Mouse (Mus musculus): Measurements from ENCODE around the gene Nckap5. TPM values are rescaled to one million over a fixed set of nuclear protein-coding genes. Genes with fewer than 3 reads are reported as not detected.

Gene Nckap5
- polyA plus RNA-seq, 1 experiment, result 0.11 TPM

DNA sequence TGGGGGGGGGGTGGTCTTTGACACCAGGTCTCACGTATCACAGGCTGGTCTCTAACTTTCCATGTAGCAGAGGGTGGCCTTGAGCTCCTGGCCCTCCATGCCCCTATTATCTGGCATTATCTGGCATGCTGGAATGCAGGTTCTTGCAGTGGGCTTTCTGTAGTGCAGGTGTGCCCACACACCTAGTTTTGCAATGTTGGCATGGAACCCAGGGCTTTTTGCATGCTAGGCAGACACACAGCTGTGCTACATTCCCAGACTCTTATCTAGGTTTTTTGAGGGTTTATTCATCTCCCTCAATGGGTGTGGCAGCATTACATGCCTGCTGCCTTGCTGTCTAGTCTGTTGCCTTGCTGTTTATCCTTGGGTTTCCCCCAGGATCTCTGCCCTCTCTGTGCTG, 151.3 kb downstream of the Nckap5 start:
- H3K79me2 ChIP-seq (ENCODE audit: control insufficient read depth, insufficient read depth), result no peaks in the 10 kb centered on the region
- no peak overlapping the region for H3ac ChIP-seq (ENCODE audit: control insufficient read depth, insufficient read length)
- TF ChIP-seq MYOD1 (IDR thresholded peaks at IDR 0.05; ENCODE audit: control insufficient read depth in 1 of 3, insufficient read length in 2 of 3, low read depth in 2 of 3) (peak in 2 of 3 experiments; percentile 19 to 65), SRF (IDR thresholded peaks at IDR 0.05; ENCODE audit: control insufficient read depth, insufficient read length, low read depth) (no peak), MYOG (IDR thresholded peaks at IDR 0.05; ENCODE audit: control insufficient read depth in 1 of 3, insufficient read depth in 1 of 3, insufficient read length in 2 of 3, low read depth in 2 of 3) (peak in 1 of 3 experiments; percentile 70)
- no peak overlapping the region for H3K4me3 ChIP-seq
- H3K36me3 ChIP-seq (ENCODE audit: control insufficient read depth, insufficient read depth), result no peaks in the 10 kb centered on the region
- H3K4me2 ChIP-seq (ENCODE audit: low read depth), result no peak overlapping the region
- H3K27me3 ChIP-seq (ENCODE audit: control insufficient read depth, insufficient read depth, insufficient read length), result no peaks in the 10 kb centered on the region

DNA sequence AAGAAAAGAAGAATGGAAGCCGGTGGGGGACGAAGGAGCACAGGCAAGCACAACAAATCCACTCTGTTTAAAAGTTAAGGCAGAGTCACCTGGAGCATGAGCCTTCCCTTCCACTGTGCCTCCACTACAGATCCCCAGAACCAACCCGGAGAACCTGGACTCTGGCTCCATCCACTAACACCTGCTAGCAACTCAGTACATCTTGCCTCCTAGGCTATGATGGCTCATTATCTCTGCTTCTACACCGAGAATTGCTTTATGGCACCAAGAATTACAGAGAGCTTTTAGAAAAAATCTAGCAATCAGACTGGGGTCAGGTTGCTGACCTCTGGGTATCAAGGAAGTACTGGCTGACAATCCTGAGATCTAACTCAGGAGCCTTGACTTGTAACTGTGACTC, 153.3 kb downstream of the Nckap5 start:
- H3K4me3 ChIP-seq, result no peak overlapping the region
- H3K36me3 ChIP-seq (ENCODE audit: control insufficient read depth, insufficient read depth), result no peaks in the 10 kb centered on the region
- H3ac ChIP-seq (ENCODE audit: control insufficient read depth, insufficient read length), result no peak overlapping the region
- no peak overlapping the region for H3K4me2 ChIP-seq (ENCODE audit: low read depth)
- H3K27me3 ChIP-seq (ENCODE audit: control insufficient read depth, insufficient read depth, insufficient read length), result no peaks in the 10 kb centered on the region
- no peaks in the 10 kb centered on the region for H3K79me2 ChIP-seq (ENCODE audit: control insufficient read depth, insufficient read depth)
- TF ChIP-seq REST (IDR thresholded peaks at IDR 0.05; ENCODE audit: insufficient read depth, insufficient read length) (no peak), E2F4 (IDR thresholded peaks at IDR 0.05; ENCODE audit: insufficient read depth) (no peak), USF1 (IDR thresholded peaks at IDR 0.05; ENCODE audit: low read depth) (no peak), TCF12 (IDR thresholded peaks at IDR 0.05; ENCODE audit: insufficient read depth, poor library complexity, severe bottlenecking) (no peak), MYOG (IDR thresholded peaks at IDR 0.05; ENCODE audit: control insufficient read depth in 1 of 3, insufficient read depth in 1 of 3, insufficient read length in 2 of 3, low read depth in 2 of 3) (no peak), TCF3 (IDR thresholded peaks at IDR 0.05; ENCODE audit: insufficient read length, low read depth) (no peak), POLR2AphosphoS2 (IDR thresholded peaks at IDR 0.05; ENCODE audit: insufficient read length, low read depth) (no peak), POLR2A (IDR thresholded peaks at IDR 0.05; ENCODE audit: insufficient read length, low read depth) (no peak), MAX (IDR thresholded peaks at IDR 0.05; ENCODE audit: low read depth) (no peak), SRF (IDR thresholded peaks at IDR 0.05; ENCODE audit: control insufficient read depth, insufficient read length, low read depth) (no peak), MYOD1 (IDR thresholded peaks at IDR 0.05; ENCODE audit: control insufficient read depth in 1 of 3, insufficient read length in 2 of 3, low read depth in 2 of 3) (no peak), CEBPB (IDR thresholded peaks at IDR 0.05; ENCODE audit: insufficient read depth, poor library complexity, severe bottlenecking) (no peak)

DNA sequence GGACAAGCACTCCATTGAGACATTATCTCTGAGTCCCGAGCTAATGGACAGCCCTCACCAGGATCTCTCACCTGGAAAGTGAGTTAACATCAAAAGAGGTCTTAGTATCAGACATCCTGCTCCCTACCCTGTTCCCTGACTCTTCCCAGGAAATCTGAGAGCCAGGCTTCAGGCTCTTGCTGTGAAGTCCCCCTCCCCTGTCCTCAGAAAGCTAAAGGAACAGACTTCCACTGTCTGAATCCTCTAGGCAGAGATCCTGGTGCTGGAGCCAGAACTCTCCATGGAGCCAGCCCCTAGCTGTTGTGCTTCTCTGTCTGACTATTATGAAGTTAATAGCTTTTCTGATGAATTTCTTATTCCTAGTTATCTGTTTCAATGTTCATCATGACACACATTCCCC, 153.8 kb downstream of the Nckap5 start:
- H3K4me3 ChIP-seq, result no peak overlapping the region
- no peak overlapping the region for H3K4me2 ChIP-seq (ENCODE audit: low read depth)
- no peaks in the 10 kb centered on the region for H3K79me2 ChIP-seq (ENCODE audit: control insufficient read depth, insufficient read depth)
- no peaks in the 10 kb centered on the region for H3K27me3 ChIP-seq (ENCODE audit: control insufficient read depth, insufficient read depth, insufficient read length)
- H3ac ChIP-seq (ENCODE audit: control insufficient read depth, insufficient read length), result no peak overlapping the region
- H3K36me3 ChIP-seq (ENCODE audit: control insufficient read depth, insufficient read depth), result no peaks in the 10 kb centered on the region
- TF ChIP-seq E2F4 (IDR thresholded peaks at IDR 0.05; ENCODE audit: insufficient read depth) (no peak), MYOD1 (IDR thresholded peaks at IDR 0.05; ENCODE audit: control insufficient read depth in 1 of 3, insufficient read length in 2 of 3, low read depth in 2 of 3) (no peak), CEBPB (IDR thresholded peaks at IDR 0.05; ENCODE audit: insufficient read depth, poor library complexity, severe bottlenecking) (no peak), USF1 (IDR thresholded peaks at IDR 0.05; ENCODE audit: low read depth) (no peak), REST (IDR thresholded peaks at IDR 0.05; ENCODE audit: insufficient read depth, insufficient read length) (no peak), MAX (IDR thresholded peaks at IDR 0.05; ENCODE audit: low read depth) (no peak), POLR2A (IDR thresholded peaks at IDR 0.05; ENCODE audit: insufficient read length, low read depth) (no peak), MYOG (IDR thresholded peaks at IDR 0.05; ENCODE audit: control insufficient read depth in 1 of 3, insufficient read depth in 1 of 3, insufficient read length in 2 of 3, low read depth in 2 of 3) (no peak), TCF3 (IDR thresholded peaks at IDR 0.05; ENCODE audit: insufficient read length, low read depth) (no peak), SRF (IDR thresholded peaks at IDR 0.05; ENCODE audit: control insufficient read depth, insufficient read length, low read depth) (no peak), POLR2AphosphoS2 (IDR thresholded peaks at IDR 0.05; ENCODE audit: insufficient read length, low read depth) (no peak), TCF12 (IDR thresholded peaks at IDR 0.05; ENCODE audit: insufficient read depth, poor library complexity, severe bottlenecking) (no peak)

DNA sequence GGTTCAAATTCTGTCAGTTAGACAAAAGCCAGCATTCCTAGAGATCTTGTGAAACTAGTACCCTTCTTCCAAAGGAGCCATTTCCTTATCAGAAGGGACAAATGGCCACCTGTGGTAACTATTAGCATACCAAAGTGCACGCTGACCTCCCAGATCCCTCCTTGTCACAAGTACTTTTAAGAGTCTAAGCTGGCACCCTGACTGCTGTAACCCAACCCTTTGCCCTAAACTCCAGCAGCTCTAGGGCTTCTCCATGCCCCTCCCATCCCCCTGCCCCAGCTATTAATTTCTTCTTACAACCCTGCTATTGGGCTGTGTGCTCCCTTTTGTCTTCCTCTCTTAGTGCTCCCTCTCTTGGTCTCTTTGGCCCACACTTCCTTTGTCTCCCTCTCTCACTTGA, 155.5 kb downstream of the Nckap5 start:
- Histone ChIP-seq H3ac (ENCODE audit: control insufficient read depth, insufficient read length) (no peak overlapping the region), H3K36me3 (ENCODE audit: control insufficient read depth, insufficient read depth) (no peaks in the 10 kb centered on the region), H3K4me2 (ENCODE audit: low read depth) (no peak overlapping the region), H3K4me3 (no peak overlapping the region), H3K79me2 (ENCODE audit: control insufficient read depth, insufficient read depth) (no peaks in the 10 kb centered on the region), H3K27me3 (ENCODE audit: control insufficient read depth, insufficient read depth, insufficient read length) (no peaks in the 10 kb centered on the region)
- no peak for TF ChIP-seq TCF3 (IDR thresholded peaks at IDR 0.05; ENCODE audit: insufficient read length, low read depth)
- no peak for TF ChIP-seq POLR2A (IDR thresholded peaks at IDR 0.05; ENCODE audit: insufficient read length, low read depth)
- TF ChIP-seq MAX (IDR thresholded peaks at IDR 0.05; ENCODE audit: low read depth), result no peak
- TF ChIP-seq MYOG (IDR thresholded peaks at IDR 0.05; ENCODE audit: control insufficient read depth in 1 of 3, insufficient read depth in 1 of 3, insufficient read length in 2 of 3, low read depth in 2 of 3), result no peak

DNA sequence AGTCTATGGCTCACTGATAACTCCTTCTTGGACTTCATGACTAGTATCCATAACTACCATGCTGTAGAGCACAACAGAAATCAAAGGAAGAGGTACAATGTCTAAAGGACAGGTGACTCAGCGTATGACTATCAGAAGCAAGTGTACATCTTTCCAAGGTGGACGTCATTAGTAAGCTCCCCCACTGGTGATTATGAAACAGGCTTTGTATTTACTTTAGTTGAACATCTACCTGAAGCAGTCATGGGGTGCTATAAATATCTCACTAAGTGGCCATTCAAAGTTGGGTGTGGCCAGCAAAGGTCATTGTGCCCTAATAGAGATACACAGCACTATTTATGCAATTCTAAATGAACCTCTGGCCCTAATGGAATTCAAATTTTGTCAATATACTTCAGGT, 157.4 kb downstream of the Nckap5 start:
- H3ac ChIP-seq (ENCODE audit: control insufficient read depth, insufficient read length), result no peak overlapping the region
- no peaks in the 10 kb centered on the region for H3K27me3 ChIP-seq (ENCODE audit: control insufficient read depth, insufficient read depth, insufficient read length)
- H3K79me2 ChIP-seq (ENCODE audit: control insufficient read depth, insufficient read depth), result no peaks in the 10 kb centered on the region
- H3K4me3 ChIP-seq, result no peak overlapping the region
- H3K4me2 ChIP-seq (ENCODE audit: low read depth), result no peak overlapping the region
- TF ChIP-seq POLR2AphosphoS2 (IDR thresholded peaks at IDR 0.05; ENCODE audit: insufficient read length, low read depth), result no peak
- TF ChIP-seq MAX (IDR thresholded peaks at IDR 0.05; ENCODE audit: low read depth), result no peak
- no peak for TF ChIP-seq E2F4 (IDR thresholded peaks at IDR 0.05; ENCODE audit: insufficient read depth)
- TF ChIP-seq POLR2A (IDR thresholded peaks at IDR 0.05; ENCODE audit: insufficient read length, low read depth), result no peak
- TF ChIP-seq USF1 (IDR thresholded peaks at IDR 0.05; ENCODE audit: low read depth), result no peak
- no peak for TF ChIP-seq REST (IDR thresholded peaks at IDR 0.05; ENCODE audit: insufficient read depth, insufficient read length)
- no peak for TF ChIP-seq TCF3 (IDR thresholded peaks at IDR 0.05; ENCODE audit: insufficient read length, low read depth)
- TF ChIP-seq MYOG (IDR thresholded peaks at IDR 0.05; ENCODE audit: control insufficient read depth in 1 of 3, insufficient read depth in 1 of 3, insufficient read length in 2 of 3, low read depth in 2 of 3), result no peak
- TF ChIP-seq SRF (IDR thresholded peaks at IDR 0.05; ENCODE audit: control insufficient read depth, insufficient read length, low read depth), result no peak
- TF ChIP-seq TCF12 (IDR thresholded peaks at IDR 0.05; ENCODE audit: insufficient read depth, poor library complexity, severe bottlenecking), result no peak
- TF ChIP-seq MYOD1 (IDR thresholded peaks at IDR 0.05; ENCODE audit: control insufficient read depth in 1 of 3, insufficient read length in 2 of 3, low read depth in 2 of 3), result no peak
- no peak for TF ChIP-seq CEBPB (IDR thresholded peaks at IDR 0.05; ENCODE audit: insufficient read depth, poor library complexity, severe bottlenecking)
- H3K36me3 ChIP-seq (ENCODE audit: control insufficient read depth, insufficient read depth), result no peaks in the 10 kb centered on the region

Measured in myocyte (in vitro differentiated cells).